Mouse (Mus musculus): ENCODE data around the gene Rnft2. TPM values are rescaled to one million over a fixed set of nuclear protein-coding genes. Genes with fewer than 3 reads are reported as not detected.

Rnft2 gene
- polyA plus RNA-seq, 1 experiment from 2014 or later: 3.4 TPM

DNA sequence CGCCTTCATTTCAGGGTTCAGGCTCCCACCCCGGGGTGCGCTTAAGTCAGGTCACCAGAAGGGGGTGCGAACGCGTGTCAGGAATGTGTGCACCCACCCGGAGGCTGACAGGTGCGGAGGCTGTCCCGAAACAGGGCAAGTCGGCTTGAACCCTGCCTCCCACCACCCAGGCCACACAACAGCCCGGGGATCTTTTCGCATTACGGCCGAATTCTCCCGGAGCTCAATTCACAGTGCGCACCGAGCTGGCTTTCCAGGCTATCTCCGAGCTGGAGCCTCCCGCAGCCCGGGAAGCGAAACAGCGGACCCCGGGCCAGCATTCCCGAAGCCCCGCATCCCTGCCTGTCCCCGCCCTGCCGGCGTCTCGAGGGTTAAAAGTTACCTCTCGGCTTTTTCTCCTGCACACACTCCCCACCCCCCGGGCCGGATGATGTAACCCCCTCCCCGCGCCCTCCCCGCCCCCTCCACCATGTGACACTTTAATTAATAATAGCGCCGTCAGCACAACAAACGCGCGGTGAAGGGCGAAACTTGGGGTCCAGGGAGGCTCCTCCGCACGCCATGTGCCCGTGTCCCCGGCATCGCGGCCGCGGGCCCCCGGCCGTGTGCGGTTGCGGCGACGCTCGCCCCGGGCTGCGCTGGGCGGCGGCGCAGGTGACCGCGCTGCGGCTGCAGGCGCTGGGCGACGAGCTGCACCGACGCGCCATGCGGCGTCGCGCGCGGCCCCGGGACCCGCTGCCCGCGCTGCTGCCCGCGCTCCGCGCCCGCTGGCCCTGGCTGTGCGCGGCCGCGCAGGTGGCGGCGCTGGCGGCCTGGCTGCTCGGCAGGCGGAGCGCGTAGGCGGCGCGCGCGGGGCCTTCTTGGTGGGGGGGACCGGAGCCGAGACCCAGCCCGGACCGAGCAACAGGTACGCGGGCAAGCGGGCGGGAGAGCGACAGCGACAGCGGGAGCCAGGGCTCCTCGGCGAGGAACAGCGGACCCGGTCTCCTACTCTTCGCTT lies 75.4 kb downstream of the Rnft2 start:
- Histone ChIP-seq H3K9me3 (ENCODE audit: low read depth, low read length) (no peaks in the 10 kb centered on the region), H3K27me3 (ENCODE audit: insufficient read depth, low read length) (peaks cover 73% of the 10 kb centered on the region), H3K4me3 (ENCODE audit: low read depth, low read length) (peak overlapping the region; percentile 47), H3K4me1 (ENCODE audit: insufficient read depth) (no peaks in the 10 kb centered on the region), H3K36me3 (ENCODE audit: insufficient read depth) (no peaks in the 10 kb centered on the region), H3K9ac (peak overlapping the region; percentile 26; the same call in 1 of the 2 replicates), H3K4me2 (peak overlapping the region; percentile 97), H3K27ac (ENCODE audit: low read depth) (no peak overlapping the region)
- no peak for TF ChIP-seq CTCF (IDR thresholded peaks at IDR 0.05; ENCODE audit: low read depth)
- ATAC-seq (ENCODE audit: insufficient read depth) (peak; percentile 19), DNase-seq (peak; percentile 34)
- under 1% methylated on average over 116 of the region's 117 CpGs for WGBS

DNA sequence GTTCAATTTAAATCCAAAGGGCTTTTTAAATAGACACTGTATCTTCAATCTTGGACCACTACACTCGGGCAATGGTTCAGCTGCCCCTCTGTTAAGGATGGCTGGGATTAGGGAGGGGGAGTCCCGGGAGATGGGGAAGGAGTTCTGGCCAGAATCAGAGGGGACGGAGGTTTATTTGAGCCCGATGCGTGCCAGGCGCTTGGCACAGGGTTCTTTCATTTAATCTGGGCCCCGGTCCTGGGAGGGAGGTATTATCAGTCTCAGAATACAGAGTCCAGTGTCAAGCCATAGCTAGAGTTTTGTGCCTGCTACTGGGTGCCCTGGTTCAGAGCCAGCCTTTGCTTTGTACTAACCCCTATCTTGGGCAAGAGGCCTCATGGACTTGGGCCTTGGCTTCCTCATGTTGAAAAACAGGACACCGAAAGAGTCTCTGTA lies 77.3 kb downstream of the Rnft2 start:
- Histone ChIP-seq H3K4me1 (ENCODE audit: insufficient read depth) (no peaks in the 10 kb centered on the region), H3K36me3 (ENCODE audit: insufficient read depth) (no peaks in the 10 kb centered on the region), H3K9me3 (ENCODE audit: low read depth, low read length) (no peaks in the 10 kb centered on the region), H3K9ac (no peak overlapping the region), H3K27me3 (ENCODE audit: insufficient read depth, low read length) (peaks cover 54% of the 10 kb centered on the region), H3K4me2 (no peak overlapping the region), H3K27ac (ENCODE audit: low read depth) (no peak overlapping the region), H3K4me3 (ENCODE audit: low read depth, low read length) (no peak overlapping the region)
- DNase-seq: no peak
- TF ChIP-seq CTCF (IDR thresholded peaks at IDR 0.05; ENCODE audit: low read depth): no peak
- ATAC-seq (ENCODE audit: insufficient read depth): no peak
- 55% methylated on average over 8 of the region's 8 CpGs for WGBS

DNA sequence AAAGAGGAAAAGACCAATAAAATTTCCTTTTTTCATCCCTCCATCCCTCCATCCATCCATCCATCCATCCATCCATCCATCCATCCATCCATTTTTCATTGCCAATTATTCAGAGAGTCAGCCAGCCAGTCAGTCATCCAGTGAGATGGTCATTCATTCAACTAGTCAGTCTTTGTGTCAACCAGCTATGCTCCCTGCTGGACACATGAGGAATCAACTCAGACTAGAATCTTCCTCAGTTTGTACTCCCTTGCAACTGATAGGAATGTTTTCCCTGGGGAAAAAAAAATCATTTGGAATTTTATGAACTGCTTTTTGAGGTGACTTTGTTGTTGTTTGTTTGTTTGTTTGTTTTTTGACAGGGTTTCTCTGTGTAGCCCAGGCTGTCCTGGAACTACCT lies 79.5 kb downstream of the Rnft2 start:
- H3K9ac ChIP-seq: no peak overlapping the region
- peak; percentile 28; the same call in 1 of the 2 replicates for TF ChIP-seq CTCF (IDR thresholded peaks at IDR 0.05; ENCODE audit: low read depth)
- no peak overlapping the region for H3K4me2 ChIP-seq
- no peaks in the 10 kb centered on the region for H3K36me3 ChIP-seq (ENCODE audit: insufficient read depth)
- H3K4me3 ChIP-seq (ENCODE audit: low read depth, low read length): no peak overlapping the region
- no peaks in the 10 kb centered on the region for H3K9me3 ChIP-seq (ENCODE audit: low read depth, low read length)
- H3K27ac ChIP-seq (ENCODE audit: low read depth): no peak overlapping the region
- DNase-seq (no peak), ATAC-seq (ENCODE audit: insufficient read depth) (no peak)
- H3K27me3 ChIP-seq (ENCODE audit: insufficient read depth, low read length): peaks cover 36% of the 10 kb centered on the region
- H3K4me1 ChIP-seq (ENCODE audit: insufficient read depth): no peaks in the 10 kb centered on the region

- Histone ChIP-seq H3K4me1 (ENCODE audit: insufficient read depth) (no peaks in the 10 kb centered on the region), H3K9ac (no peak within 1 kb of the TSS), H3K27ac (ENCODE audit: low read depth) (no peak within 1 kb of the TSS), H3K27me3 (ENCODE audit: insufficient read depth, low read length) (peaks cover 28% of the 10 kb centered on the region), H3K4me2 (no peak within 1 kb of the TSS), H3K36me3 (ENCODE audit: insufficient read depth) (no peaks in the 10 kb centered on the region), H3K4me3 (ENCODE audit: low read depth, low read length) (no peak within 1 kb of the TSS), H3K9me3 (ENCODE audit: low read depth, low read length) (no peaks in the 10 kb centered on the region)
- no peak for DNase-seq
- ATAC-seq (ENCODE audit: insufficient read depth): no peak
- 59% methylated on average over 12 of the region's 12 CpGs for WGBS
- TF ChIP-seq CTCF (IDR thresholded peaks at IDR 0.05; ENCODE audit: low read depth): no peak
These were observed 80.3 kb downstream of the Rnft2 start, which contains the start of gene Hrk for GRCm38 (mm10) chr5:118164581-118164980. Hrk (plus strand) TSS chr5:118164648.

GRCm38 (mm10) chr5:118160691-118161090 lies 84.2 kb downstream of the Rnft2 start:
- Histone ChIP-seq H3K27me3 (ENCODE audit: insufficient read depth, low read length) (peaks cover 3% of the 10 kb centered on the region; the same call in 1 of the 2 replicates), H3K9ac (no peak overlapping the region), H3K4me3 (ENCODE audit: low read depth, low read length) (no peak overlapping the region), H3K4me2 (no peak overlapping the region), H3K9me3 (ENCODE audit: low read depth, low read length) (no peaks in the 10 kb centered on the region), H3K4me1 (ENCODE audit: insufficient read depth) (peaks cover 6% of the 10 kb centered on the region; the same call in 1 of the 2 replicates), H3K36me3 (ENCODE audit: insufficient read depth) (no peaks in the 10 kb centered on the region), H3K27ac (ENCODE audit: low read depth) (no peak overlapping the region)
- DNase-seq (no peak), ATAC-seq (ENCODE audit: insufficient read depth) (no peak)
- 26% methylated on average over 4 of the region's 4 CpGs for WGBS
- TF ChIP-seq CTCF (IDR thresholded peaks at IDR 0.05; ENCODE audit: low read depth): no peak

DNA sequence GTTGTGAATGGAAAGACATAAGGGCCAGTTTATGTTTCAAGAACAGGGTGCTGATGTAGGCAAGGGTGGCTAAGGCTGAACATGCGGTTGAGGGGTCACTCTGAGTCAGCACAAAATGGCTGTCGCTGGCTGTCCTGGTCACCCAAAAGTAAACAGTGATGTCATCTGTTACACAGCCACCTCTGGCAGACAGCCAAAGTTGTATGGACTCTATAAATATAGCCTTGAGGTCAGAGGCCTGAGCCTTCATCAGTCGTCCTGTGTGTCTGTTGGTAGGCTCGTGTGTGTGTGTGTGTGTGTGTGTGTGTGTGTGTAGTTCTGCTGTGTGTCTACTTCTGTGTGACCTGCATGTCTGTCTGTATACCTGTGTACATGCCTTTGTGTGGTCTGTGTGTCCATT lies 87.9 kb downstream of the Rnft2 start:
- TF ChIP-seq CTCF (IDR thresholded peaks at IDR 0.05; ENCODE audit: low read depth): no peak
- Histone ChIP-seq H3K4me2 (no peak overlapping the region), H3K4me3 (ENCODE audit: low read depth, low read length) (no peak overlapping the region), H3K4me1 (ENCODE audit: insufficient read depth) (peaks cover 8% of the 10 kb centered on the region; the same call in 1 of the 2 replicates), H3K27ac (ENCODE audit: low read depth) (no peak overlapping the region), H3K9me3 (ENCODE audit: low read depth, low read length) (no peaks in the 10 kb centered on the region), H3K9ac (no peak overlapping the region), H3K36me3 (ENCODE audit: insufficient read depth) (no peaks in the 10 kb centered on the region; the same call in 1 of the 2 replicates), H3K27me3 (ENCODE audit: insufficient read depth, low read length) (0 out of 2 replicates have a peak, but pooled peaks cover 3% of the 10 kb centered on the region)
- DNase-seq: peak; percentile 81
- ATAC-seq (ENCODE audit: insufficient read depth): no peak
- 12% methylated on average over 4 of the region's 4 CpGs for WGBS

DNA sequence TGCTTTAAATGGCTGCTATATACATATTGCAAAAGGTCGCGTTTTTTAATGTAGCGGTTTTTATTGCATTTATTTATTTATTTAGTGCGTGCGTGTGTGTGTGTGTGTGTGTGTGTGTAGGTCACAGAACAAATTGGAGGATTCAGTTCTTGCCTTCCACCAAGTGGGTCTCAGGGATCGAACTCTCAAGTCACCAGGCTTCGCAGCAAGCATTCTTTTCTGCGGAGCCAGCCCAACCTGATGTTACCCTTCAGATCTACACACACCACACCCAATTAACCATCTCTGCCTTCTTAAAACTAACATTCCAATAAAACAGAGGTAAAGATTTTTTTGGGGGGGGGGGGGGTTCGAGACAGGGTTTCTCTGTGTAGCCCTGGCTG lies 89.4 kb downstream of the Rnft2 start:
- DNase-seq: no peak
- H3K4me2 ChIP-seq: peak overlapping the region; percentile 74
- TF ChIP-seq CTCF (IDR thresholded peaks at IDR 0.05; ENCODE audit: low read depth): no peak
- H3K27me3 ChIP-seq (ENCODE audit: insufficient read depth, low read length): no peaks in the 10 kb centered on the region
- H3K4me1 ChIP-seq (ENCODE audit: insufficient read depth): peaks cover 8% of the 10 kb centered on the region; the same call in 1 of the 2 replicates
- peaks cover 4% of the 10 kb centered on the region; the same call in 1 of the 2 replicates for H3K36me3 ChIP-seq (ENCODE audit: insufficient read depth)
- ATAC-seq (ENCODE audit: insufficient read depth): no peak
- no peak overlapping the region for H3K27ac ChIP-seq (ENCODE audit: low read depth)
- 14% methylated on average over 9 of the region's 9 CpGs for WGBS
- peak overlapping the region; percentile 89 for H3K4me3 ChIP-seq (ENCODE audit: low read depth, low read length)
- H3K9ac ChIP-seq: peak overlapping the region; percentile 86
- no peaks in the 10 kb centered on the region for H3K9me3 ChIP-seq (ENCODE audit: low read depth, low read length)

All from lung, embryonic 14.5 days (tissue).